Mouse (Mus musculus) heart, embryonic 16.5 days (tissue): Measurements from ENCODE around the gene Fam120a. TPM values are rescaled to one million over a fixed set of nuclear protein-coding genes. Genes with fewer than 3 reads are reported as not detected.

Source experiments
- ATAC-seq: fragments of 200-750 bp; cut with Nextera tagmentation; replicated peaks from 2 replicates; pipeline ENCODE4 v1.8.0; 2017; ENCODE audit warnings: moderate number of reproducible peaks; ENCODE audit not compliant: insufficient read depth, low FRiP score; ENCODE audit errors: extremely low read depth
- H3K27ac ChIP-seq: fragments of 300-500 bp; sonication (generic); 2 replicates; pipeline ENCODE4 v1.5.1; 2014; ENCODE audit warnings: mild to moderate bottlenecking, low read length, control low read depth, moderate library complexity
- H3K27me3 ChIP-seq: fragments of 300-500 bp; sonication (generic); 2 replicates; pipeline ENCODE4 v1.6.1; 2014; ENCODE audit warnings: low read length, mixed read lengths; ENCODE audit not compliant: control insufficient read depth, insufficient read depth
- H3K36me3 ChIP-seq: fragments of 300-500 bp; sonication (generic); 2 replicates; pipeline ENCODE4 v1.6.1; 2014; ENCODE audit not compliant: control insufficient read depth, insufficient read depth
- H3K4me1 ChIP-seq: fragments of 300-500 bp; sonication (generic); 2 replicates; pipeline ENCODE4 v1.6.1; 2014; ENCODE audit warnings: low read length, mixed read lengths; ENCODE audit not compliant: control insufficient read depth, insufficient read depth
- H3K4me2 ChIP-seq: fragments of 300-500 bp; sonication (generic); 2 replicates; pipeline ENCODE4 v1.6.1; 2014; ENCODE audit warnings: low read depth, mild to moderate bottlenecking, control low read depth, low read length
- H3K4me3 ChIP-seq: fragments of 300-500 bp; sonication (generic); 2 replicates; pipeline ENCODE4 v1.5.1; 2014; ENCODE audit warnings: mild to moderate bottlenecking, control low read depth, low read length
- H3K9ac ChIP-seq: fragments of 300-500 bp; sonication (generic); 2 replicates; pipeline ENCODE4 v1.6.1; 2014; ENCODE audit warnings: low read length, control low read depth
- H3K9me3 ChIP-seq: fragments of 300-500 bp; sonication (generic); replicated peaks from 2 replicates; pipeline ENCODE4 v1.6.1; 2016; ENCODE audit warnings: low read length; ENCODE audit not compliant: control insufficient read depth
- WGBS: fragments of 180-500 bp; shearing (Covaris S2); extraction: QIAGEN DNeasy Blood & Tissue Kit; methylation state at CpG from one replicate; pipeline ENCODE4 v1.1.7; 2014; 5-methylcytosine and 5-hydroxymethylcytosine counted together
- polyA plus RNA-seq: library from polyadenylated mRNA; unstranded; fragments of >200 nt; fragmentation: Nextera tagmentation; extraction: Ambion mirVana; gene quantifications from 2 replicates; pipeline ENCODE4 v1.2.1, GENCODE M21; 2015

Gene Fam120a
- polyA plus RNA-seq, 1 experiment from 2014 or later: 17.2 TPM

GRCm38 (mm10) chr13:48858054-48858453 lies 109.8 kb downstream of the Fam120a start:
- H3K27ac ChIP-seq: no peak overlapping the region
- peaks cover 44% of the 10 kb centered on the region for H3K4me1 ChIP-seq
- H3K9ac ChIP-seq: no peak overlapping the region
- WGBS: 52% methylated on average over 6 of the region's 6 CpGs
- no peaks in the 10 kb centered on the region for H3K9me3 ChIP-seq
- no peak overlapping the region for H3K4me3 ChIP-seq
- no peaks in the 10 kb centered on the region for H3K27me3 ChIP-seq
- ATAC-seq: no peak
- H3K4me2 ChIP-seq: no peak overlapping the region
- H3K36me3 ChIP-seq: no peaks in the 10 kb centered on the region

GRCm38 (mm10) chr13:48857246-48857932 lies 110.4 kb downstream of the Fam120a start:
- H3K9ac ChIP-seq: no peak overlapping the region
- no peak overlapping the region for H3K4me3 ChIP-seq
- 51% methylated on average over 7 of the region's 7 CpGs for WGBS

GRCm38 (mm10) chr13:48853947-48854346 lies 113.9 kb downstream of the Fam120a start:
- Histone ChIP-seq H3K36me3 (no peaks in the 10 kb centered on the region), H3K27me3 (no peaks in the 10 kb centered on the region), H3K9me3 (no peaks in the 10 kb centered on the region), H3K4me3 (no peak overlapping the region), H3K27ac (no peak overlapping the region), H3K4me2 (no peak overlapping the region), H3K4me1 (peaks cover 50% of the 10 kb centered on the region), H3K9ac (no peak overlapping the region)
- 56% methylated on average over 3 of the region's 3 CpGs for WGBS
- ATAC-seq: no peak

More at GRCm38 (mm10) chr13:48857246-48857932, 110.4 kb downstream of the Fam120a start:
- no peaks in the 10 kb centered on the region for H3K9me3 ChIP-seq
- H3K4me2 ChIP-seq: no peak overlapping the region
- no peaks in the 10 kb centered on the region for H3K27me3 ChIP-seq
- H3K27ac ChIP-seq: 0 out of 2 replicates have a peak overlapping the region, but pooled peaks have one; percentile 19
- ATAC-seq: no peak
- no peaks in the 10 kb centered on the region for H3K36me3 ChIP-seq
- peaks cover 46% of the 10 kb centered on the region for H3K4me1 ChIP-seq

GRCm38 (mm10) chr13:48853475-48853874 lies 114.3 kb downstream of the Fam120a start:
- no peak for ATAC-seq
- peaks cover 48% of the 10 kb centered on the region for H3K4me1 ChIP-seq
- no peak overlapping the region for H3K4me2 ChIP-seq
- H3K9me3 ChIP-seq: no peaks in the 10 kb centered on the region
- WGBS: 14% methylated on average over 2 of the region's 2 CpGs
- H3K27me3 ChIP-seq: no peaks in the 10 kb centered on the region
- H3K36me3 ChIP-seq: no peaks in the 10 kb centered on the region
- no peak overlapping the region for H3K9ac ChIP-seq
- no peak overlapping the region for H3K4me3 ChIP-seq
- H3K27ac ChIP-seq: no peak overlapping the region

- H3K9me3 ChIP-seq: no peaks in the 10 kb centered on the region
- H3K4me2 ChIP-seq: no peak overlapping the region
- ATAC-seq: no peak
- peaks cover 43% of the 10 kb centered on the region for H3K4me1 ChIP-seq
- no peak overlapping the region for H3K4me3 ChIP-seq
- WGBS: 45% methylated on average over 3 of the region's 3 CpGs
- no peak overlapping the region for H3K9ac ChIP-seq
- no peak overlapping the region for H3K27ac ChIP-seq
- no peaks in the 10 kb centered on the region for H3K27me3 ChIP-seq
- no peaks in the 10 kb centered on the region for H3K36me3 ChIP-seq
These were observed 115.0 kb downstream of the Fam120a start for GRCm38 (mm10) chr13:48852859-48853258.

- H3K27me3 ChIP-seq: no peaks in the 10 kb centered on the region
- peaks cover 32% of the 10 kb centered on the region for H3K4me1 ChIP-seq
- no peak for ATAC-seq
- no peak overlapping the region for H3K27ac ChIP-seq
- no peaks in the 10 kb centered on the region for H3K36me3 ChIP-seq
- H3K9ac ChIP-seq: no peak overlapping the region
- H3K9me3 ChIP-seq: no peaks in the 10 kb centered on the region
- H3K4me3 ChIP-seq: no peak overlapping the region
- no peak overlapping the region for H3K4me2 ChIP-seq
- WGBS: 80% methylated on average over 5 of the region's 5 CpGs
These were observed 116.1 kb downstream of the Fam120a start for GRCm38 (mm10) chr13:48851719-48852118.

- no peak overlapping the region for H3K9ac ChIP-seq
- H3K9me3 ChIP-seq: no peaks in the 10 kb centered on the region
- H3K36me3 ChIP-seq: no peaks in the 10 kb centered on the region
- no peak for ATAC-seq
- peaks cover 27% of the 10 kb centered on the region for H3K4me1 ChIP-seq
- H3K4me2 ChIP-seq: no peak overlapping the region
- H3K27me3 ChIP-seq: no peaks in the 10 kb centered on the region
- 86% methylated on average over 8 of the region's 8 CpGs for WGBS
- no peak overlapping the region for H3K27ac ChIP-seq
- no peak overlapping the region for H3K4me3 ChIP-seq
These were observed 117.0 kb downstream of the Fam120a start for GRCm38 (mm10) chr13:48850771-48851170.

GRCm38 (mm10) chr13:48850326-48850725 lies 117.5 kb downstream of the Fam120a start:
- ATAC-seq: no peak
- H3K27me3 ChIP-seq: no peaks in the 10 kb centered on the region
- no peak overlapping the region for H3K4me2 ChIP-seq
- H3K4me1 ChIP-seq: peaks cover 31% of the 10 kb centered on the region
- WGBS: 76% methylated on average over 2 of the region's 2 CpGs
- H3K27ac ChIP-seq: no peak overlapping the region
- no peak overlapping the region for H3K9ac ChIP-seq
- H3K9me3 ChIP-seq: no peaks in the 10 kb centered on the region
- no peaks in the 10 kb centered on the region for H3K36me3 ChIP-seq
- no peak overlapping the region for H3K4me3 ChIP-seq

- Histone ChIP-seq H3K4me1 (peaks cover 30% of the 10 kb centered on the region), H3K4me3 (no peak overlapping the region), H3K9me3 (no peaks in the 10 kb centered on the region), H3K9ac (no peak overlapping the region), H3K27ac (peak overlapping the region; percentile 46), H3K4me2 (no peak overlapping the region), H3K36me3 (no peaks in the 10 kb centered on the region), H3K27me3 (no peaks in the 10 kb centered on the region)
- 21% methylated on average over 3 of the region's 3 CpGs for WGBS
- peak; percentile 42; the same call in 1 of the 2 replicates for ATAC-seq
These were observed 118.7 kb downstream of the Fam120a start for GRCm38 (mm10) chr13:48849155-48849554.
